Mouse (Mus musculus): ENCODE measurements around the gene Prl3d3. TPM values are rescaled to one million over a fixed set of nuclear protein-coding genes. Genes with fewer than 3 reads are reported as not detected.

Prl3d3 gene
- polyA plus RNA-seq (2015; fragmentation: Nextera tagmentation; extraction: Ambion mirVana): not detected in 2 replicates

GRCm38 (mm10) chr13:27156490-27156889 is at the start of gene Prl3d3:
Prl3d3 (plus strand) TSS chr13:27156790.

GRCm38 (mm10) chr13:27121398-27121797 is 35.2 kb upstream of the Prl3d3 start, which contains the start of gene Prl3d2:
Prl3d2 (plus strand) TSS chr13:27121698.

GRCm38 (mm10) chr13:27196359-27196758 is 39.8 kb downstream of the Prl3d3 start, which contains the start of gene Prl3c1:
Prl3c1 (plus strand) TSS chr13:27196659.

Other genes starting within 250 kb of the Prl3d3 start
- gene Prl, start 99.2 kb upstream of the Prl3d3 start, polyA plus RNA-seq (2015; fragmentation: Nextera tagmentation; extraction: Ambion mirVana): not detected in 2 replicates
- not detected in 2 replicates for gene Prl3d1, start 62.6 kb upstream of the Prl3d3 start, polyA plus RNA-seq (2015; fragmentation: Nextera tagmentation; extraction: Ambion mirVana)
- not detected in 2 replicates for gene Prl3d2, start 35.1 kb upstream of the Prl3d3 start, polyA plus RNA-seq (2015; fragmentation: Nextera tagmentation; extraction: Ambion mirVana)
- gene Prl3c1, start 39.9 kb downstream of the Prl3d3 start, polyA plus RNA-seq (2015; fragmentation: Nextera tagmentation; extraction: Ambion mirVana): not detected in 2 replicates
- not detected in 2 replicates for gene Prl3b1, start 85.1 kb downstream of the Prl3d3 start, polyA plus RNA-seq (2015; fragmentation: Nextera tagmentation; extraction: Ambion mirVana)
- not detected in 2 replicates for gene Prl3a1, start 102.6 kb downstream of the Prl3d3 start, polyA plus RNA-seq (2015; fragmentation: Nextera tagmentation; extraction: Ambion mirVana)
- gene Prl6a1, start 155.8 kb downstream of the Prl3d3 start, polyA plus RNA-seq (2015; fragmentation: Nextera tagmentation; extraction: Ambion mirVana): not detected in 2 replicates
- gene Prl8a2, start 188.9 kb downstream of the Prl3d3 start, polyA plus RNA-seq (2015; fragmentation: Nextera tagmentation; extraction: Ambion mirVana): 5.4 and 7.9 TPM in 2 replicates
- not detected in 2 replicates for gene Prl2b1, start 234.1 kb downstream of the Prl3d3 start, polyA plus RNA-seq (2015; fragmentation: Nextera tagmentation; extraction: Ambion mirVana)